Mouse (Mus musculus) kidney, adult 2 months (tissue): ENCODE measurements around the gene Lifr. TPM values are rescaled to one million over a fixed set of nuclear protein-coding genes. Genes with fewer than 3 reads are reported as not detected.

ENCODE experiments used
- DNase-seq: peaks from one replicate; pipeline ENCODE4 v3.0.0; 2021
- H3K27ac ChIP-seq: fragments of 200-500 bp; 2 replicates; pipeline ENCODE4 v1.5.1; 2012; ENCODE audit warnings: low read depth, low read length, control low read depth, inconsistent platforms; ENCODE audit not compliant: insufficient read depth
- H3K27me3 ChIP-seq: fragments of 200-500 bp; replicated peaks from 2 replicates; pipeline ENCODE4 v1.6.1; 2012; ENCODE audit warnings: mild to moderate bottlenecking, moderate library complexity, low read length, inconsistent platforms; ENCODE audit not compliant: control insufficient read depth, insufficient read depth
- H3K36me3 ChIP-seq: fragments of 200-500 bp; 2 replicates; pipeline ENCODE4 v1.6.1; 2012; ENCODE audit warnings: mild to moderate bottlenecking, moderate library complexity, low read length, inconsistent platforms; ENCODE audit not compliant: control insufficient read depth, insufficient read depth
- H3K4me1 ChIP-seq: fragments of 200-500 bp; 2 replicates; pipeline ENCODE4 v1.6.1; 2011; ENCODE audit warnings: low read length; ENCODE audit not compliant: control insufficient read depth, insufficient read depth
- H3K4me3 ChIP-seq: fragments of 200-500 bp; 2 replicates; pipeline ENCODE4 v1.5.1; 2011; ENCODE audit warnings: mild to moderate bottlenecking, low read depth, low read length, control low read depth; ENCODE audit not compliant: insufficient read depth
- CTCF ChIP-seq: fragments of 200-500 bp; conservative IDR thresholded peaks from 2 replicates; pipeline ENCODE4 v1.5.1; 2011; ENCODE audit warnings: low read depth, mild to moderate bottlenecking, control low read depth, low read length, moderate library complexity, mixed read lengths; ENCODE audit not compliant: insufficient read depth, insufficient read length
- POLR2A ChIP-seq: fragments of 200-500 bp; IDR thresholded peaks from one replicate; pipeline ENCODE4 v1.6.1; 2011; ENCODE audit warnings: low read depth, low read length, control low read depth
- WGBS: fragments of 180-500 bp; shearing (Covaris S2); methylation state at CpG from one replicate; pipeline ENCODE4 v1.1.7; 2018; 5-methylcytosine and 5-hydroxymethylcytosine counted together
- polyA plus RNA-seq: library from polyadenylated mRNA; depleted of rRNA; stranded (reverse); fragments of >200 nt; gene quantifications from 2 replicates; pipeline ENCODE4 v1.2.3, GENCODE M21; 2012

Lifr gene
- polyA plus RNA-seq, 1 experiment, result 26.2 TPM

- Histone ChIP-seq H3K27me3 (no peaks in the 10 kb centered on the region), H3K4me1 (peaks cover 27% of the 10 kb centered on the region), H3K27ac (peak overlapping the region; percentile 37), H3K4me3 (no peak overlapping the region), H3K36me3 (no peaks in the 10 kb centered on the region)
- TF ChIP-seq POLR2A, result no peak
- TF ChIP-seq CTCF, result no peak
- DNase-seq, result peak; percentile 39
- 67% methylated on average over 10 of the region's 10 CpGs for WGBS
These were observed 46.5 kb downstream of the Lifr start for GRCm38 (mm10) chr15:7136912-7137311.

GRCm38 (mm10) chr15:7137607-7138006 is 47.2 kb downstream of the Lifr start:
- Histone ChIP-seq H3K4me3 (no peak overlapping the region), H3K27ac (peak overlapping the region; percentile 6; the same call in 1 of the 2 replicates), H3K4me1 (peaks cover 27% of the 10 kb centered on the region), H3K36me3 (no peaks in the 10 kb centered on the region), H3K27me3 (no peaks in the 10 kb centered on the region)
- TF ChIP-seq POLR2A (no peak), CTCF (no peak)
- peak; percentile 86 for DNase-seq
- 33% methylated on average over 12 of the region's 12 CpGs for WGBS

- Histone ChIP-seq H3K27ac (no peak overlapping the region), H3K27me3 (no peaks in the 10 kb centered on the region), H3K36me3 (no peaks in the 10 kb centered on the region), H3K4me1 (peaks cover 28% of the 10 kb centered on the region), H3K4me3 (no peak overlapping the region)
- no peak for TF ChIP-seq CTCF
- TF ChIP-seq POLR2A, result no peak
- 82% methylated on average over 14 of the region's 14 CpGs for WGBS
- DNase-seq, result no peak
These were observed 48.1 kb downstream of the Lifr start for GRCm38 (mm10) chr15:7138471-7138870.

- WGBS, result 81% methylated on average over 7 of the region's 7 CpGs
- no peak overlapping the region for H3K27ac ChIP-seq
- DNase-seq, result no peak
- no peak for TF ChIP-seq CTCF
- TF ChIP-seq POLR2A, result no peak
- H3K4me1 ChIP-seq, result peaks cover 36% of the 10 kb centered on the region
- H3K27me3 ChIP-seq, result no peaks in the 10 kb centered on the region
- H3K4me3 ChIP-seq, result no peak overlapping the region
- H3K36me3 ChIP-seq, result no peaks in the 10 kb centered on the region
These were observed 49.9 kb downstream of the Lifr start for GRCm38 (mm10) chr15:7140322-7140721.

GRCm38 (mm10) chr15:7141246-7141645 is 50.8 kb downstream of the Lifr start:
- Histone ChIP-seq H3K27ac (no peak overlapping the region), H3K27me3 (no peaks in the 10 kb centered on the region)

GRCm38 (mm10) chr15:7143689-7144170 is 53.3 kb downstream of the Lifr start:
- Histone ChIP-seq H3K4me1 (peaks cover 26% of the 10 kb centered on the region), H3K36me3 (no peaks in the 10 kb centered on the region), H3K4me3 (no peak overlapping the region), H3K27ac (peak overlapping the region; percentile 5; the same call in 1 of the 2 replicates), H3K27me3 (no peaks in the 10 kb centered on the region)
- WGBS, result 53% methylated on average over 15 of the region's 15 CpGs
- TF ChIP-seq CTCF, result no peak
- no peak for TF ChIP-seq POLR2A
- DNase-seq, result no peak

More at GRCm38 (mm10) chr15:7141246-7141645, 50.8 kb downstream of the Lifr start:
- no peak for DNase-seq
- Histone ChIP-seq H3K4me3 (no peak overlapping the region), H3K4me1 (peaks cover 41% of the 10 kb centered on the region), H3K36me3 (no peaks in the 10 kb centered on the region)
- WGBS, result 61% methylated on average over 13 of the region's 13 CpGs
- TF ChIP-seq POLR2A (no peak), CTCF (no peak)

GRCm38 (mm10) chr15:7144542-7144941 is 54.1 kb downstream of the Lifr start:
- Histone ChIP-seq H3K4me1 (peaks cover 26% of the 10 kb centered on the region), H3K27ac (peak overlapping the region; percentile 78), H3K4me3 (no peak overlapping the region), H3K36me3 (no peaks in the 10 kb centered on the region), H3K27me3 (no peaks in the 10 kb centered on the region)
- TF ChIP-seq POLR2A, result no peak
- TF ChIP-seq CTCF, result no peak
- peak; percentile 51 for DNase-seq
- 52% methylated on average over 3 of the region's 3 CpGs for WGBS
